Mouse (Mus musculus) cerebellum, adult 2 months (tissue): ENCODE results near the gene Prkag3.

Source experiments
- CTCF ChIP-seq: fragments of 200-500 bp; IDR thresholded peaks from 2 replicates; pipeline ENCODE4 v1.5.1; 2011; ENCODE audit warnings: low read depth, mild to moderate bottlenecking, control low read depth, low read length, moderate library complexity, borderline replicate concordance; ENCODE audit not compliant: insufficient read depth
- POLR2A ChIP-seq: fragments of 200-500 bp; IDR thresholded peaks from 2 replicates; pipeline ENCODE4 v1.6.1; 2011; ENCODE audit warnings: low read length, control low read depth, borderline replicate concordance; ENCODE audit not compliant: insufficient read depth

GRCm38 (mm10) chr1:74713099-74713858 lies 35.7 kb downstream of the Prkag3 start, which contains the start of gene Cyp27a1:
- TF ChIP-seq CTCF: no peak
- TF ChIP-seq POLR2A: no peak
